Mouse (Mus musculus): ENCODE data around the gene Usp49. TPM values are rescaled to one million over a fixed set of nuclear protein-coding genes. Genes with fewer than 3 reads are reported as not detected.
A peak's percentile ranks its signal among the peaks of the same experiment; 100 is the strongest.
"Not testable (repeated sequence)": the region's sequence is repeated elsewhere in the genome, so short reads cannot be mapped to it uniquely, and the experiment has no call there.

Gene Usp49
- polyA plus RNA-seq, 1 experiment from 2014 or later = 5.0 TPM

DNA sequence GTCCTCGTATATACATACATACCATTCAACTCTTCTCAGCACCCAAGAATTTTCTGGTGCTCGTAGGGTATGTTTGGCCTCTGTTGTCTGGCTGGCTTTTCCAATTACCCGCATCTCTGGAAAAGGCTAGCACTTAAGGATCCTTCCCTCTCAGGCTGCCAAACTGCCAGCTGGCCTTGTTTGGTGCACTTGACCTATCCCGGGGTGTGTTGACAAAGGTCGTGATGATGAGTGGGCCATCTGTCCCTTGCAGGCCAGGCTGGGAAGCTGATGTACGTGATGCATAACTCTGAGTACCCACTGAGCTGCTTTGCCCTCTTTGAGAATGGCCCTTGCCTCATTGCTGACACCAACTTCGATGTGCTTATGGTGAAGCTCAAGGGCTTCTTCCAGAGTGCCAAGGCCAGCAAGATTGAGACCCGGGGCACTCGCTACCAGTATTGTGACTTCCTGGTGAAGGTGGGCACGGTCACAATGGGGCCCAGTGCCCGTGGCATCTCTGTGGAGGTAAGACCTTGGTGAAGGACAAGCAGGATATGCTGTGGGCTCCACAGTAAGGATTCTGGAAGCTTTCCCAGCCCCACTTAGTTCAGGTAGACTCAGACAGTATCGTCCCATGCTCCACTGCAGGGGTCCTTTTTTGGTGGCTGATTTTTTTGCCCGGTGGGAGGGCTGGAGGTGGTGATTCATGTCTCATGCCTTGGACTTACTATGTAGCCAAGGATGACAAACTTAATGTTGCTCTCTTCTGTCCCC lies 11.8 kb upstream of the Usp49 start:
- Histone ChIP-seq H3K27ac (ENCODE audit: low read depth) (no peak overlapping the region), H3K4me2 (no peak overlapping the region), H3K4me1 (ENCODE audit: insufficient read depth) (no peaks in the 10 kb centered on the region), H3K27me3 (ENCODE audit: insufficient read depth, low read length) (no peaks in the 10 kb centered on the region), H3K9me3 (ENCODE audit: low read depth, low read length) (no peaks in the 10 kb centered on the region), H3K36me3 (ENCODE audit: insufficient read depth) (peaks cover 73% of the 10 kb centered on the region), H3K4me3 (ENCODE audit: low read depth, low read length) (no peak overlapping the region), H3K9ac (no peak overlapping the region)
- ATAC-seq (ENCODE audit: insufficient read depth) = no peak
- DNase-seq = no peak
- no peak for TF ChIP-seq CTCF (IDR thresholded peaks at IDR 0.05; ENCODE audit: low read depth)
- 81% methylated on average over 13 of the region's 13 CpGs for WGBS

DNA sequence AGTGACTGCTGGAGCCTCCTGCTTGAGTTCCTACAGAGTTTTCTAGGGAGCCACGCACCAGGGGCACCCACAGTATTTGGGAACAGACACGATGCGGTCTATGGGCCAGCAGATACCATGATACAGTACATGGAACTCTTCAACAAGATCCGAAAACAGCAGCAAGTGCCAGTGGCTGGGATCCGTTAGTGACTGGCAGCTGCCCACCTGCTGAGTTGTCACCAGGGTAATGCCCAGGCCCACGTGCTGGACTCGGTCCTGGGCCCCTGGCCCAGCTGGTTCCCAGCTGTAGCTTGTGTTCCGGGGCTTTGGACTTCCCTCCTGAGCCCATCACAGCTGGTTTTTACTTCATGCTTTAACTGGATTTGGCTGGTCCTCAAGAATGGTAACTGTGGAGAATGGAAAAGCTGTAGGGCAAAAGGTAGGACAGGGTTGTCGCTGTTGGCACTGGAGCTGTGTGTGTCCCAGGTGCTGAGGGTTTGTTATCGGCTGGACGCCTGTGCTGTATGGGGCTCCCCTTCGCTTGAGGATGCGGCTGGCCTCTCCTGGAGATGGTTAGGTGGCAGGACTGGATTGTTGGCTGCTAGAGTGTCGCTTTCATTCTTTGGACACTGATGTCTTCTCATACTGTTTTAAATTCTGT lies 7.5 kb upstream of the Usp49 start:
- no peak for ATAC-seq (ENCODE audit: insufficient read depth)
- 93% methylated on average over 14 of the region's 14 CpGs for WGBS

DNA sequence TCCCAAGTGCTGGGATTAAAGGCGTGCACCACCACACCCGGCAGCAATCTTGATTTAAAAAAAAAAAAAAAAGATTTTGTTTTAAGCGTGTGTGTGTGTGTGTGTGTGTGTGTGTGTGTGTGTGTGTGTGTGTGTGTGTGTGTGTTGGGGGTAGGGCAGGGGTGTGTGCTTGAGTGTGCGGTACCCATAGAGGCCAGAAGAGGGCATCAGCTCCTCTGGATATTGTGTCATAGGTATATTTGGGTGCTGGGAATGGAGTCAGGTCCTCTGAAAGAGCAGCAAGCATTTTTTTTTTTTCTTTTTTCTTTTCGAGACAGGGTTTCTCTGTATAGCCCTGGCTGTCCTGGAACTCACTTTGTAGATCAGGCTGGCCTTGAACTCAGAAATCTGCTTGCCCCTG lies 5.9 kb upstream of the Usp49 start:
- not testable (repeated sequence) for H3K4me1 ChIP-seq (ENCODE audit: insufficient read depth); H3K27ac ChIP-seq (ENCODE audit: low read depth); ATAC-seq (ENCODE audit: insufficient read depth); H3K4me2 ChIP-seq; H3K9me3 ChIP-seq (ENCODE audit: low read depth, low read length); H3K4me3 ChIP-seq (ENCODE audit: low read depth, low read length); H3K9ac ChIP-seq; H3K27me3 ChIP-seq (ENCODE audit: insufficient read depth, low read length); DNase-seq
- WGBS = 98% methylated on average over 4 of the region's 5 CpGs
- peaks cover 57% of the 10 kb centered on the region for H3K36me3 ChIP-seq (ENCODE audit: insufficient read depth)
- TF ChIP-seq CTCF (IDR thresholded peaks at IDR 0.05; ENCODE audit: low read depth) = 0 out of 2 replicates have a peak, but pooled peaks have one; percentile 11

More for the DNA sequence above, 7.5 kb upstream of the Usp49 start:
- H3K27me3 ChIP-seq (ENCODE audit: insufficient read depth, low read length) = no peaks in the 10 kb centered on the region
- DNase-seq = no peak
- no peak overlapping the region for H3K27ac ChIP-seq (ENCODE audit: low read depth)
- no peak overlapping the region for H3K4me2 ChIP-seq
- no peak overlapping the region for H3K4me3 ChIP-seq (ENCODE audit: low read depth, low read length)
- no peaks in the 10 kb centered on the region for H3K4me1 ChIP-seq (ENCODE audit: insufficient read depth)
- H3K9me3 ChIP-seq (ENCODE audit: low read depth, low read length) = no peaks in the 10 kb centered on the region
- peaks cover 71% of the 10 kb centered on the region for H3K36me3 ChIP-seq (ENCODE audit: insufficient read depth)
- no peak for TF ChIP-seq CTCF (IDR thresholded peaks at IDR 0.05; ENCODE audit: low read depth)
- no peak overlapping the region for H3K9ac ChIP-seq

DNA sequence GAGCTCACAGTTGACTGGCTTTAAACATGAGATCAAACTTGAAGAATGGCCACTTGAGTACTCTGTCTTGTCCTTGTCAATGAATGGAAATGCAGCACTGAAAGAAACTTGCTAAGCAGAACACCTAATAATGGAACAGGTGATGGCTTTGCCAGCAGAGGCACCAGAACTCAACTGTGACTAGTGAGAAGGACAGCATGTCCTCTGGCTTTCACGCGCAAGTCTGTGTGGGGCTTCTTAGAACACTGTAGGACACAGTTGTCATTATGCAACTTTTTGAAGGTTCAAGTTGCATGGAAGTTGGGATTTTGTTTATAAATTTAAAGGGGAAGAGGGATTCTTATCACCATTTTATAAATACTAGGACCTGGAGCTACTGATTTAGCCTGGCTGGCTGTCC lies 5.4 kb upstream of the Usp49 start:
- no peak overlapping the region for H3K9ac ChIP-seq
- H3K4me3 ChIP-seq (ENCODE audit: low read depth, low read length) = no peak overlapping the region
- DNase-seq = no peak
- TF ChIP-seq CTCF (IDR thresholded peaks at IDR 0.05; ENCODE audit: low read depth) = no peak
- 95% methylated on average over 2 of the region's 2 CpGs for WGBS
- no peaks in the 10 kb centered on the region for H3K4me1 ChIP-seq (ENCODE audit: insufficient read depth)
- ATAC-seq (ENCODE audit: insufficient read depth) = no peak
- no peak overlapping the region for H3K27ac ChIP-seq (ENCODE audit: low read depth)
- H3K36me3 ChIP-seq (ENCODE audit: insufficient read depth) = peaks cover 52% of the 10 kb centered on the region
- H3K27me3 ChIP-seq (ENCODE audit: insufficient read depth, low read length) = no peaks in the 10 kb centered on the region
- H3K4me2 ChIP-seq = no peak overlapping the region
- no peaks in the 10 kb centered on the region for H3K9me3 ChIP-seq (ENCODE audit: low read depth, low read length)

DNA sequence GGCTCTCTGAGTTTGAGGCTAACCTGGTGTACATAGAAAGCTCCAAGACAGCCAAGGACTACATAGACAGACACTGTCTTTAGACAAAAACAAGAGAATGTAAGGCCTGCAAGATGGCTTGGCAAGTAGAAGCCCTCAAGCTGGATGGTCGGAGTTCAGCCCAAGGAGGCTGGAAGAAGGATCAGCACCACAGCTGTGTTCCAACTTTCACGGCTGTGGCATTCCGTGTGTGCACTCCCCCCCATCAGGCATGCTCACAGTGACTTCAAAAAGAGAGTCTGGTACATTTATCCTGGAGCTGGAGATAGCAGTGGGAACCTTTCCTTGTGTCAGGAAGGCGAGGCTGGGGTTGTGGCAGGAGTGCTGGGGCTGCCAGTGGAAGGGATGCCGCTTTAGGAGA lies 4.5 kb upstream of the Usp49 start:
- Histone ChIP-seq H3K9me3 (ENCODE audit: low read depth, low read length) (no peaks in the 10 kb centered on the region), H3K36me3 (ENCODE audit: insufficient read depth) (peaks cover 52% of the 10 kb centered on the region), H3K4me3 (ENCODE audit: low read depth, low read length) (no peak overlapping the region), H3K9ac (no peak overlapping the region), H3K4me2 (no peak overlapping the region), H3K27ac (ENCODE audit: low read depth) (no peak overlapping the region), H3K27me3 (ENCODE audit: insufficient read depth, low read length) (no peaks in the 10 kb centered on the region), H3K4me1 (ENCODE audit: insufficient read depth) (peaks cover 3% of the 10 kb centered on the region; the same call in 1 of the 2 replicates)
- WGBS = 80% methylated on average over 5 of the region's 5 CpGs
- DNase-seq (no peak), ATAC-seq (ENCODE audit: insufficient read depth) (no peak)
- no peak for TF ChIP-seq CTCF (IDR thresholded peaks at IDR 0.05; ENCODE audit: low read depth)

DNA sequence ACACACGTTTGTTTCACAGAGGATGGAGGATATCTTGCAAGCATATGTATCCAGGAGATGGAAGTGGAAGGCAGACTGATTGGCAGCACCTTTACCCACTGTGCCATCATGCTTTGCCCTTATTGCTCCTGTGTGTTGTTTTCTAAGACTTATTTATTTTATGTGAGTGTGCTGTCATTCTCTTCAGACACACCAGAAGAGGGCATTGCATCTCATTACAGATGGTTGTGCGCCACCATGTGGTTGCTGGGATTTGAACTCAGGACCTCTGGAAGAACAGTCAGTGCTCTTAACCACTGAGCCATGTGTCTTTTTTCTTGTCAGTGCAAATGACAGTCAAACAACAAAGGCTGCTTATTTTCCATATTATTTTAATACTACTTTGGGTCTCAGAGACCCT lies 2.7 kb upstream of the Usp49 start:
- WGBS = 65% methylated on average over 2 of the region's 2 CpGs
- ATAC-seq (ENCODE audit: insufficient read depth) = no peak
- Histone ChIP-seq H3K4me3 (ENCODE audit: low read depth, low read length) (peak overlapping the region; percentile 65), H3K36me3 (ENCODE audit: insufficient read depth) (peaks cover 35% of the 10 kb centered on the region), H3K9ac (no peak overlapping the region; the same call in 1 of the 2 replicates), H3K9me3 (ENCODE audit: low read depth, low read length) (no peaks in the 10 kb centered on the region), H3K27ac (ENCODE audit: low read depth) (no peak overlapping the region), H3K4me2 (peak overlapping the region; percentile 99), H3K4me1 (ENCODE audit: insufficient read depth) (peaks cover 6% of the 10 kb centered on the region; the same call in 1 of the 2 replicates), H3K27me3 (ENCODE audit: insufficient read depth, low read length) (no peaks in the 10 kb centered on the region)
- peak; percentile 27 for TF ChIP-seq CTCF (IDR thresholded peaks at IDR 0.05; ENCODE audit: low read depth)
- DNase-seq = no peak
